Mouse (Mus musculus): ENCODE data around the gene 5830473C10Rik.

GRCm38 (mm10) chr5:90628011-90628410 is 67.1 kb downstream of the 5830473C10Rik start:
- TF ChIP-seq POLR2A (IDR thresholded peaks at IDR 0.05; ENCODE audit: borderline replicate concordance, extremely low read depth, low read depth, low read length) (no peak), CTCF (IDR thresholded peaks at IDR 0.05; ENCODE audit: insufficient read depth, low read length) (no peak)

All from lung, adult 2 months (tissue).